Mouse (Mus musculus) kidney, adult 2 months (tissue): ENCODE results near the gene Camkk2.

Experiments
- CTCF ChIP-seq: fragments of 200-500 bp; conservative IDR thresholded peaks from 2 replicates; pipeline ENCODE4 v1.5.1; 2011; ENCODE audit warnings: low read depth, mild to moderate bottlenecking, control low read depth, low read length, moderate library complexity, mixed read lengths; ENCODE audit not compliant: insufficient read depth, insufficient read length
- POLR2A ChIP-seq: fragments of 200-500 bp; IDR thresholded peaks from one replicate; pipeline ENCODE4 v1.6.1; 2011; ENCODE audit warnings: low read depth, low read length, control low read depth

- TF ChIP-seq CTCF (no peak), POLR2A (no peak)
Measured at GRCm38 (mm10) chr5:122801684-122802083, 22.5 kb upstream of the Camkk2 start.
